ENCODE assay signal across 8 mouse cellular contexts in genomic region chr15:12795457-12795894, GRCm38 (mm10). TPM values are rescaled to one million over a fixed set of nuclear protein-coding genes. Genes with fewer than 3 reads are reported as not detected.
A peak's percentile ranks its signal among the peaks of the same experiment; 100 is the strongest.
DNase-seq lines count a peak whose midpoint lies in the region; ATAC-seq and TF ChIP-seq lines count a peak whose summit lies in the region.

No protein-coding gene starts in this region.

- WGBS in heart, adult 2 months = 2% methylated on average over 2 of the region's 2 CpGs
- 3% methylated on average over 2 of the region's 2 CpGs for WGBS in heart, embryonic 11.5 days (ENCODE audit: insufficient replicate concordance)
- 3% methylated on average over 2 of the region's 2 CpGs for WGBS in hindbrain, embryonic 14.5 days
- WGBS in midbrain, embryonic 12.5 days = 0% methylated on average over 2 of the region's 2 CpGs
- WGBS in spleen, adult 2 months = 1% methylated on average over 2 of the region's 2 CpGs

- no peak overlapping the region for H3K9ac ChIP-seq in heart, adult 2 months (ENCODE audit: low read depth, low read length)
- H3K9ac ChIP-seq in heart, embryonic 11.5 days (ENCODE audit: low read depth, low read length) = no peak overlapping the region
- H3K9ac ChIP-seq in hindbrain, embryonic 14.5 days = no peak overlapping the region
- H3K9ac ChIP-seq in midbrain, embryonic 12.5 days (replicated peaks) = no peak overlapping the region

- H3K4me2 ChIP-seq in heart, embryonic 11.5 days = no peak overlapping the region
- H3K4me2 ChIP-seq in hindbrain, embryonic 14.5 days (replicated peaks) = no peak overlapping the region
- no peak overlapping the region for H3K4me2 ChIP-seq in midbrain, embryonic 12.5 days (replicated peaks)

- H3K4me1 ChIP-seq in heart, adult 2 months (ENCODE audit: control insufficient read depth, insufficient read depth, low read length) = no peaks in the 10 kb centered on the region
- peaks cover 5% of the 10 kb centered on the region; the same call in 1 of the 2 replicates for H3K4me1 ChIP-seq in heart, embryonic 11.5 days (ENCODE audit: control insufficient read depth, insufficient read depth, low read length)
- H3K4me1 ChIP-seq in hindbrain, embryonic 14.5 days (replicated peaks; ENCODE audit: control insufficient read depth, insufficient read depth, low read length) = no peaks in the 10 kb centered on the region
- no peaks in the 10 kb centered on the region for H3K4me1 ChIP-seq in midbrain, embryonic 12.5 days
- no peaks in the 10 kb centered on the region for H3K4me1 ChIP-seq in spleen, adult 2 months (ENCODE audit: control insufficient read depth, insufficient read depth, insufficient read length)

- no peak overlapping the region for H3K27ac ChIP-seq in heart, adult 2 months
- H3K27ac ChIP-seq in heart, embryonic 11.5 days (ENCODE audit: low read depth, low read length) = no peak overlapping the region
- no peak overlapping the region for H3K27ac ChIP-seq in hindbrain, embryonic 14.5 days
- H3K27ac ChIP-seq in midbrain, embryonic 12.5 days (replicated peaks) = no peak overlapping the region
- H3K27ac ChIP-seq in spleen, adult 2 months (ENCODE audit: insufficient read depth, low read length) = no peak overlapping the region

- TF ChIP-seq POLR2A in heart, adult 2 months (IDR thresholded peaks at IDR 0.05; ENCODE audit: insufficient read depth, low read depth, low read length) = no peak
- TF ChIP-seq POLR2A in spleen, adult 2 months (IDR thresholded peaks at IDR 0.05; ENCODE audit: low read depth, low read length) = no peak

- H3K27me3 ChIP-seq in heart, adult 2 months (ENCODE audit: control insufficient read depth, insufficient read depth, low read length) = no peaks in the 10 kb centered on the region
- no peaks in the 10 kb centered on the region for H3K27me3 ChIP-seq in heart, embryonic 11.5 days (ENCODE audit: control insufficient read depth, insufficient read depth, low read length)
- no peaks in the 10 kb centered on the region for H3K27me3 ChIP-seq in hindbrain, embryonic 14.5 days (ENCODE audit: control insufficient read depth, insufficient read depth, low read length)
- H3K27me3 ChIP-seq in midbrain, embryonic 12.5 days = no peaks in the 10 kb centered on the region
- H3K27me3 ChIP-seq in spleen, adult 2 months (ENCODE audit: control insufficient read depth, insufficient read depth, low read length) = no peaks in the 10 kb centered on the region

- H3K79me2 ChIP-seq in heart, adult 2 months (replicated peaks; ENCODE audit: control insufficient read depth, insufficient read depth, low read length) = no peaks in the 10 kb centered on the region

- H3K9me3 ChIP-seq in heart, embryonic 11.5 days (replicated peaks; ENCODE audit: control insufficient read depth, low read length) = no peaks in the 10 kb centered on the region
- H3K9me3 ChIP-seq in hindbrain, embryonic 14.5 days (ENCODE audit: control insufficient read depth, low read length) = no peaks in the 10 kb centered on the region
- H3K9me3 ChIP-seq in midbrain, embryonic 12.5 days = no peaks in the 10 kb centered on the region

- peak; percentile 71 for TF ChIP-seq CTCF in heart, adult 2 months (IDR thresholded peaks at IDR 0.05)
- TF ChIP-seq CTCF in spleen, adult 2 months (IDR thresholded peaks at IDR 0.05; ENCODE audit: extremely low read depth, insufficient read depth, insufficient read length, insufficient replicate concordance) = peak; percentile 10; the same call in 1 of the 2 replicates

- H3K4me3 ChIP-seq in heart, adult 2 months = no peak overlapping the region
- no peak overlapping the region for H3K4me3 ChIP-seq in heart, embryonic 11.5 days (ENCODE audit: low read depth, low read length)
- no peak overlapping the region for H3K4me3 ChIP-seq in hindbrain, embryonic 14.5 days (replicated peaks; ENCODE audit: low read length)
- H3K4me3 ChIP-seq in midbrain, embryonic 12.5 days = no peak overlapping the region
- H3K4me3 ChIP-seq in spleen, adult 2 months (ENCODE audit: extremely low read depth, insufficient read depth, insufficient read length) = no peak overlapping the region

- no peak for DNase-seq in heart, adult 2 months
- peak; percentile 89 for DNase-seq in ZHBTc4 (ENCODE audit: low read depth, low spot score)
- DNase-seq in embryo, embryonic 9.5 days (ENCODE audit: extremely low spot score) = peak; percentile 69
- DNase-seq in hindbrain, embryonic 14.5 days (ENCODE audit: low spot score) = peak; percentile 95
- peak; percentile 57 to 69 for DNase-seq in layer of hippocampus, postnatal 10 days (ENCODE audit: low spot score in 2 of 2)
- peak; percentile 45 to 70 for DNase-seq in spleen, adult 2 months (ENCODE audit: low read depth in 1 of 2, low spot score in 2 of 2)

- ATAC-seq in heart, embryonic 11.5 days (replicated peaks; ENCODE audit: insufficient number of reproducible peaks, low FRiP score, low TSS enrichment) = no peak
- ATAC-seq in hindbrain, embryonic 14.5 days (ENCODE audit: low FRiP score) = peak; percentile 31; the same call in 1 of the 2 replicates
- peak; percentile 74 for ATAC-seq in midbrain, embryonic 12.5 days (ENCODE audit: low FRiP score, low read depth)

- H3K36me3 ChIP-seq in heart, adult 2 months (ENCODE audit: control insufficient read depth, insufficient read depth, low read length) = no peaks in the 10 kb centered on the region
- H3K36me3 ChIP-seq in heart, embryonic 11.5 days (ENCODE audit: control insufficient read depth, insufficient read depth, low read length) = no peaks in the 10 kb centered on the region
- no peaks in the 10 kb centered on the region for H3K36me3 ChIP-seq in hindbrain, embryonic 14.5 days (replicated peaks; ENCODE audit: control insufficient read depth, insufficient read depth)
- H3K36me3 ChIP-seq in midbrain, embryonic 12.5 days = no peaks in the 10 kb centered on the region
- H3K36me3 ChIP-seq in spleen, adult 2 months (ENCODE audit: control insufficient read depth, insufficient read depth, low read length) = no peaks in the 10 kb centered on the region

- no peak for TF ChIP-seq EP300 in heart, adult 2 months (IDR thresholded peaks at IDR 0.05; ENCODE audit: insufficient read depth, low read depth, low read length)

- intact Hi-C loops in heart, adult 2 months (cut with DNase I) = loop anchor here (1.0 to 10.0 kb wide), 4 partner anchors 209 to 591 kb away; partner anchors contain the start of gene Mtmr12

RNA-seq across cellular contexts. Expression of gene 6030458C11Rik, which starts 29.0 kb away (rescaled TPM):
- 10 to 100 TPM; 13.2 to 14.1 TPM for total RNA-seq in heart, adult 2 months (2021)
- 7.3 and 11.5 TPM in 2 replicates for polyA plus RNA-seq in heart, adult 2 months (2012; rRNA removed)
- 23.0 and 31.8 TPM in 2 replicates for polyA plus RNA-seq in heart, embryonic 11.5 days (2014; fragmentation: Nextera tagmentation; extraction: Ambion mirVana)
- 20.1 and 29.3 TPM in 2 replicates for polyA plus RNA-seq in hindbrain, embryonic 14.5 days (2014; fragmentation: Nextera tagmentation; extraction: Ambion mirVana)
- 10 to 100 TPM; 22.1 to 25.1 TPM for total RNA-seq in layer of hippocampus, postnatal 10 days (2021)
- 41.1 and 42.2 TPM in 2 replicates for polyA plus RNA-seq in midbrain, embryonic 12.5 days (2016; fragmentation: Nextera tagmentation; extraction: Ambion mirVana)
- 6.7 and 7.9 TPM in 2 replicates for polyA plus RNA-seq in spleen, adult 2 months (2012; rRNA removed)

RNA-seq across cellular contexts. Expression of gene Drosha, which starts 29.1 kb away (rescaled TPM):
- total RNA-seq in heart, adult 2 months (2021) = 10 to 100 TPM; 37.8 to 43.1 TPM
- 13.4 and 14.9 TPM in 2 replicates for polyA plus RNA-seq in heart, adult 2 months (2012; rRNA removed)
- 34.6 and 48.4 TPM in 2 replicates for polyA plus RNA-seq in heart, embryonic 11.5 days (2014; fragmentation: Nextera tagmentation; extraction: Ambion mirVana)
- polyA plus RNA-seq in hindbrain, embryonic 14.5 days (2014; fragmentation: Nextera tagmentation; extraction: Ambion mirVana) = 53.6 and 61.6 TPM in 2 replicates
- 10 to 100 TPM; 91.1 to 93.5 TPM for total RNA-seq in layer of hippocampus, postnatal 10 days (2021)
- 71.3 and 73.2 TPM in 2 replicates for polyA plus RNA-seq in midbrain, embryonic 12.5 days (2016; fragmentation: Nextera tagmentation; extraction: Ambion mirVana)
- polyA plus RNA-seq in spleen, adult 2 months (2012; rRNA removed) = 10.0 and 10.5 TPM in 2 replicates

RNA-seq across cellular contexts. Expression of gene Pdzd2, which starts 55.8 kb away (rescaled TPM):
- 10 to 100 TPM; 78.9 to 83.9 TPM for total RNA-seq in heart, adult 2 months (2021)
- polyA plus RNA-seq in heart, adult 2 months (2012; rRNA removed) = 15.0 and 25.0 TPM in 2 replicates
- polyA plus RNA-seq in heart, embryonic 11.5 days (2014; fragmentation: Nextera tagmentation; extraction: Ambion mirVana) = 9.7 and 12.5 TPM in 2 replicates
- 12.1 and 15.5 TPM in 2 replicates for polyA plus RNA-seq in hindbrain, embryonic 14.5 days (2014; fragmentation: Nextera tagmentation; extraction: Ambion mirVana)
- total RNA-seq in layer of hippocampus, postnatal 10 days (2021) = 10 to 100 TPM; 39.4 to 46.7 TPM
- 8.4 and 9.5 TPM in 2 replicates for polyA plus RNA-seq in midbrain, embryonic 12.5 days (2016; fragmentation: Nextera tagmentation; extraction: Ambion mirVana)
- polyA plus RNA-seq in spleen, adult 2 months (2012; rRNA removed) = 1.3 and 1.7 TPM in 2 replicates

Comparison
In these comparisons a context has a peak if more than half of its experiments do, and no peak if none do; other contexts are left out.
1. DNase-seq: peak in ZHBTc4 (single experiment), embryo, embryonic 9.5 days (single experiment), hindbrain, embryonic 14.5 days (single experiment), layer of hippocampus, postnatal 10 days (2 of 2) and spleen, adult 2 months (2 of 2); none in heart, adult 2 months (0 of 2).